Mouse (Mus musculus): ENCODE data around the gene Armc2.

The Armc2 gene

GRCm38 (mm10) chr10:41907473-41907872, 110.8 kb downstream of the Armc2 start:
- DNase-seq (ENCODE audit: low spot score): no peak

DNA sequence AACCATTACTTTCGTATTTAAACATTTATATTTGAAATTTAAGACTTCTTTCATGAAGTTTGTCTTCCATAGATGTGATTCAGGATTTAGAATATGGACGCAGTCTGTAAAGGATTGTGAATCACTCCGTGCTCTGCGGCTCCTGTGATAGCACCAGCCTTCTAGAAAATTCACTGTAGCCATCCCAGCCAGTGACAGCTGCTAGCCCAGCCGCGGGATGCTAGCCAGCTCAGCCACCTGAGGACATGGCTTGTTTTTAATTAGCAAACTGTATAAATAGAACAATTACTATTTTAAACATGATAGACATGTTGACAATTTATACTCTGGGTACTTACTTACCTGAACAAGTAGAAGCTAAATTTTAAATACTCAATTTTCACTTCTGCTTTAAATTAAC, 116.4 kb downstream of the Armc2 start:
- DNase-seq (ENCODE audit: low spot score): no peak

DNA sequence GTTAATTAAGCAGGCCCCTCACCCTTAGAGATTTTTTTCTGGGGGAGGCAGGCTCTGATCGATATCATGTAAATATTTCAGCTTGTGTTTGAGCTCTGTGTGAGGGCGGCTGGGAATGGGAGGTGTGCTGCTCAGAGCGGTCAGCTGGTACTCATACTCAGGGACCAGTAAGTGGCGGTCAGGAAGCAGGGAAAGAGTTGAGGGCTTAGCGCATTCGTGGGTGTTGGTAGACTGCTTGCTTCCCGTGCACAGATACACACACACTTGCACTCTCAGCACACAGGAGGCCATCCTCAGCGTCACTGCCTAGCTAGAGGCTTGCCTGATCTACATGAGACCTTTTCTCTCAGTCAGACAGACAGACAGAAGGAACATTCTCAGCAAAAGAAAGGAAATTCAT, 116.8 kb downstream of the Armc2 start:
- DNase-seq (ENCODE audit: low spot score): no peak

GRCm38 (mm10) chr10:41896865-41897264, 121.4 kb downstream of the Armc2 start:
- DNase-seq (ENCODE audit: low spot score): no peak

DNA sequence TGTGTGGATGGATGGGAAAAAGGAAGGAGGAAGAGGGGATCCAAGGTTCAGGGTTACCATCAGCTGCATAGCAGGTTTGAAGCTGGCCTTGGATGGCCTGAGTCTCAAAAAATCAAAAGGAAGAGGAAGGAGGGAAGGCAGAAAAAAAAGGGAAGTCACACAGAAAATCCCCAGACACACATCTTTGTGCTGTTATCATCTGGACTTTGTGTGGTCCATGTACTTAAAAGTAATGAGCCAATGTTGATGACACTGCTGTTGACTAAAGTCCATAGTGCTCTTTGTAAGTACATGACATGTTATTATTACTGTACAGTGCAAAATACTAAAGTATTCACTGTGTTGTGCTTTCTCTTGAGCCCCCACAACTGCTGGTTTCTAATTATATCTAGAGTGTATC, 121.8 kb downstream of the Armc2 start:
- no peak for DNase-seq (ENCODE audit: low spot score)

- DNase-seq (ENCODE audit: low spot score): peak; percentile 18
Measured at GRCm38 (mm10) chr10:41893433-41894411, 124.5 kb downstream of the Armc2 start.

DNA sequence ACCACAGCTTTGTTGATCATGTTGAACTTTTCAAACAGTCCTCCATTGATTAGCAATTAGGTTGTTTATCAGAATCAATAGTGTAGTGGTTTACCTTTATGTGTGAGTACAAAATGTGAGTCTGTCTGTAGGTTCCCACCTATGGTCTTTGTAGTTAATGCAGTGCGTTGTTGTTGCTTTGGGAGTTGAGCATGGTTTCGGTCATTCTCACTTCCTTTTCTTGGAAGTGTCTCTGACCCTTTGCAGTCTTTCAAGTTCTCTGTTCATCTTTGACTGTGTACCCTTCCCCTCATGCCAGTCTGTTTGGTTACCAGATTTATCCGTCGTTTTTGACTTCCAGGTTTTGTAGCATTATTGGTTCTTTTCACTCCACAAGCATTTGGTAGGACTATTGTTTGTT, 126.9 kb downstream of the Armc2 start:
- DNase-seq (ENCODE audit: low spot score): no peak

DNA sequence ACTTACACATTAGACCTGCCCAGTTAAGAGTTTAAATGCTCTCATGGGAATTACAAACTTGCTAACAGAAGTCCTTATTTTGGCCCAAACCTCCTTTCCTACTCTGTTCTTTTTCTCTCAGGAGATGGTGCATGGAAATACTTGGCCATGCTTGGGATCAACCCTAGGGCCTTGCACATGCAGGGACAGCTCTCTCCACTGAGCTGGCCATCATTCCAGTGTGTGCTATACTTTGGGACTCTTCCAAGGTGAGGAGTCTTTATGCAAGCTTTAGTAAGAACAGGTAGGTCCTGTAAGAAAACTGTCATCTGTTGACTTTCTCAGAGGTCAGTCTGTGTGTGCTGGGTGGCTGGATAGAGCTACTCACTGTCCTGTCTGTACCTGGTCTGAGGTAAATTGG, 127.7 kb downstream of the Armc2 start:
- no peak for DNase-seq (ENCODE audit: low spot score)

DNA sequence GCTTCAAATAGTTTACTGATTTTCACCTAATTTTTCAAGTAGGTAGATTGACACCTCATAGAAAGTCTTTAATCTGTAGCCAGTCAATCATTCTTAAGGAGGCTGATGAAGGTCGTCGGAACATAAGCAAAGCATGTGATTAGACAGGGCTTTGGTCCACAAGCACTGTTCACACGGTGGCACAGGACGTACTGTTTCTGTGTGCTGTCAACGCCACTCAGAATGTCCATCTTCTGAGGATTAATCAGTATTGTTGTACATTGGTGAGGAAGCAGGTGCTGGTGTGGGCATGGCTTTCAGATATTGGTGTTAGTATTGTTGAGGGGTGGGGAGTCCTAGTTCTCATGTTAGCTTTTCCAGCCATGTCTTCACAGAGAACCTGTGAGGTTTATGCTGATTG, 128.7 kb downstream of the Armc2 start:
- no peak for DNase-seq (ENCODE audit: low spot score)

- no peak for DNase-seq (ENCODE audit: low spot score)
Measured at GRCm38 (mm10) chr10:41888365-41888941, 129.8 kb downstream of the Armc2 start.

GRCm38 (mm10) chr10:41887080-41887821, 131.0 kb downstream of the Armc2 start:
- peak; percentile 97 for DNase-seq (ENCODE audit: low spot score)

DNA sequence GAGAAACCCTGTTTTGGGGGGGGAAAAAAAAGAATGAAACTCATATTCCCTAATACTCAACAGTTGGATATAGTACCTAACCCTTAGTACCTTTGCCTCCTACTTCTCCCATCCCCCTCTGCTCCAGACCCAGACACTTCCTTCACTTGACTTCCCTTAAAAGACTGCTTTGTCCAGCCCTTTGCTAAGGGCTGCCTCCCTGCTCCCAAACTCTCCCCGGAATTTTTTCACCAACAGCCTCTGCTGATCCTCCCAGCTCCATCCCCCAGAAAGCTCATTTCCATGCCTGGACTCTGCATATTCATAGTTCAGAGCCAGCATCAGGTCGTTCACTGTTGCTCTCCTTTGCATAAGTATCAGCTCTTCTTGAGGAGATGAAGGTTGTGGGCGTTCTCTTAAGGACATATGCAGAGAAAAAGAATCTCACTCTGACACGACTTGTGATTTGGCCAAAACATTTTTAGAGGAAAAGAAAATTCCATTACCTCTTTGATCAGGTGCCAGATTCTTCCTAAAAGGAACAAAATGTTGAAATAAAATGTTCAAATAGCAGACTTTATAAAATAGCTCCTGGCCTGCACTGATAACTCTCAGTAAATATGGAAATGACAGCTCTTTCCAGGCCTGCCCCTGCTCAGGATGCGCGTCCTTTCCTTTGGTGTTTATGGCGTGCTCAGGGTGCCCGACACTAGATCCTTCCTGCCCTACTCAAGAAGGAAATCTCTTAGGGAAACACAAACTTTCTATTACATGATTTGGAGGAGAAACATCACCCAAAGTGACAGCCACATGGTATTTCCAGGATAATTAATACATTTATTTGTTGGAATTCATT, 134.3 kb downstream of the Armc2 start:
- no peak for DNase-seq (ENCODE audit: low spot score)

DNA sequence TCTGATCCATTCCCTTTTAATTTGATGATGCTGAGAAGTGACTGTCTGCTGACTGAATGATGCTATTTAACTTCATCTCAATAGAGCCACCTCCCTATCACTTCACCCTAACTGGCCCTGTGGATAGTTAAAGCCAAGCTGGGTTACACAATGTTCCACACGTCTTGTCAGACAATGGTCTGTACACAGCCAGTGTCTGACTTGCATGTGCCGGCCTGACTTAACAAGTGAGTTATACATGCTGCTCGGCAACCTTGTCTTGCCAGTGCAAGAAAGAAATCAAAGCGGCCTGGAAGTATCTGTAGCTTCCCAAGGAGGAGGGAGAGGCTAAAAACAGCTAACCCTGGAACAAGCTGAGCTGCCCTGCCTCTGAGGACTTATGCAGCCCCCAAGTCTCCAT, 136.8 kb downstream of the Armc2 start:
- DNase-seq (ENCODE audit: low spot score): no peak

DNA sequence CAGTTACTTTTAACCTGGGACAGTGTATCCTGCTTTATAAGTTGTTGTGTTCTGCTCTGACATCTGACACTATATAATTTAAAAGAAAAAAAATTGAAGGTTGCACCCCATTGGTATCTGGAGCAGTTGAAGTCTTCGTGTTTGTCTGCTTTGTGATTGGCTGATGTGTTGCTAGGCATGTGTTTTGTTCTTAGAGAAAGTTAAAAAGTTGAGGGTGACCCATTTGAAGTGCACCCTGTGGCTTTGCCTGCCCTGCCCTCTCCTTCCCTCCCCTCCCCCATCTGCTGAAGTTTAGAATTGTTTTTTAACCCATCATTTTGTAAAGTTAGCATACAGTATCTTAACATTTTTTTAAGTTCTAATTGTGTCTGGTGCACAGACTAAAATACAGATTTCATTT, 137.5 kb downstream of the Armc2 start:
- DNase-seq (ENCODE audit: low spot score): no peak

- peak; percentile 29 for DNase-seq (ENCODE audit: low spot score)
Measured at GRCm38 (mm10) chr10:41880206-41880605, 138.0 kb downstream of the Armc2 start.

DNA sequence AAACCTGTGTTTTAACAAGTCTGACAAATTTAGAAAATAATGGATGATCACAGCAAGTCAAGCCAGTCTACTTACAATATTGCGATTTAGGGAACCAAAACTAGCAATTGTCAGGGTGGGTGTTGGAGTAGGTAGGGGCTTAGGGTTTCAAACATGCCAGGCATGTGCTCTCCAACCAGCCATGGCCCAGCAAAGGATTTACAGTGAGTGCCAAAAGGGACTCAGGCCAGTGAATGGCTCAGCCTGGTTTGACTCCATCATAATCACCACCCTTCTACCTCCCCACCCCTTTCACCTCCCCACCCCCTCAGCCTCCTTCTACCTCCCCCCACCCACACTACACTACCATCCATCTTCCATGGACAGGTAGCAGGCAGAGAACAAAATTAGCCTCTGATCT, 138.6 kb downstream of the Armc2 start:
- no peak for DNase-seq (ENCODE audit: low spot score)

GRCm38 (mm10) chr10:41878344-41878743, 139.9 kb downstream of the Armc2 start:
- no peak for DNase-seq (ENCODE audit: low spot score)

DNA sequence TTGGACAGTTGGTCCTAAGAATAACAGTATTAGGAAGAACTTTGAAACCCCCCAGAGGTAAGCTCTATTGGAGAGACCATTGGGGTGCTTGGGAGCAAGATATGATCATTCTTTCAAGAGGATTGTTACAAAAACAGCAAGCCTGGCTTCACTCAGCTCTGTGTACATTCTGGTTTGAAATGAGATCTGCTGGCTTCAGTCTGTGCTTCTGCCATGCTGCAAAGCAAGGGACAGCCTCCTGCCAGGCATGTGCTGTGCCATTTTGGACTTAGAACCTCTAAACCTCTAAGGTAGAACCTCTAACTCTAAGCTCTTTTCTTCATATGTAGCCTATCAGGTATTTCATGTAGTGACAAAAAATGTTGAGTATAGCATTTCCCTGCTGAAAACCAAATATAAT, 142.6 kb downstream of the Armc2 start:
- DNase-seq (ENCODE audit: low spot score): no peak

- no peak for DNase-seq (ENCODE audit: low spot score)
Measured at GRCm38 (mm10) chr10:41871564-41871963, 146.7 kb downstream of the Armc2 start.

GRCm38 (mm10) chr10:41870101-41870500, 148.1 kb downstream of the Armc2 start:
- no peak for DNase-seq (ENCODE audit: low spot score)

DNA sequence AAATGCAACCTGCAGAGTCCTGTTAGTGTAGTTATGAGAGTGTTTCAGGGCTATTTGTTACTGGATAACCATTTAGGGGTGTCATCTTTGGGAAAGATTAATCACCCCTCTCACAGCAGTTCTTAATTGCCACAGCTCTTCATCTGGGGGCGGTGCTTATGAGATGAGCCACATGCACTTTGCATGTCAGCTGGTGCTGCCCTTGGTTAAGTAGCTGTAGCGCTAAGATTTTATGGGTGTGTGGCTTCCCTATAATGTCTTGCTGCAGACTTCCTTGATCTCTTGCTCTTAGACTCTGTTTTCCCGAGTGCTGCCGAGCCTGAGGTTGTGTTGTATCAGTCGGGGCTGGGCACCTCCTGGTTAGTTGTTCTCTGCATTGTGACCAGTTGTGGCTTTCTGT, 150.3 kb downstream of the Armc2 start:
- no peak for DNase-seq (ENCODE audit: low spot score)

GRCm38 (mm10) chr10:41866838-41867154, 151.4 kb downstream of the Armc2 start:
- no peak for DNase-seq (ENCODE audit: low spot score)

Measured in ovary, postnatal 36 days (tissue).